Mouse (Mus musculus): ENCODE data around the gene Gm26602. TPM values are rescaled to one million over a fixed set of nuclear protein-coding genes. Genes with fewer than 3 reads are reported as not detected.
A peak's percentile ranks its signal among the peaks of the same experiment; 100 is the strongest.

Gene Gm26602
- polyA plus RNA-seq, 1 experiment from 2014 or later = 1.4 TPM

- no peak for DNase-seq (ENCODE audit: low spot score)
- Histone ChIP-seq H3K27me3 (ENCODE audit: insufficient read depth, poor library complexity, severe bottlenecking) (peaks cover 33% of the 10 kb centered on the region), H3K27ac (peak overlapping the region; percentile 99), H3K4me1 (peaks cover 52% of the 10 kb centered on the region), H3K36me3 (peaks cover 7% of the 10 kb centered on the region), H3K9me3 (no peaks in the 10 kb centered on the region), H3K4me3 (peak overlapping the region; percentile 99)
- 8% methylated on average over 15 of the region's 15 CpGs for WGBS
Measured at GRCm38 (mm10) chr10:79925785-79926490, 15.3 kb downstream of the Gm26602 start.

GRCm38 (mm10) chr10:79926491-79927323 lies 16.1 kb downstream of the Gm26602 start, which contains the start of gene Arid3a:
Gene Arid3a (plus strand): TSS chr10:79927043.
- peaks cover 52% of the 10 kb centered on the region for H3K4me1 ChIP-seq
- H3K9me3 ChIP-seq = no peaks in the 10 kb centered on the region
- peak within 1 kb of the TSS; percentile 99 for H3K27ac ChIP-seq
- peak; percentile 95 for DNase-seq (ENCODE audit: low spot score)
- whole genome bisulfite sequencing = under 1% methylated on average over 63 of the region's 63 CpGs
- peak within 1 kb of the TSS; percentile 99 for H3K4me3 ChIP-seq
- H3K27me3 ChIP-seq (ENCODE audit: insufficient read depth, poor library complexity, severe bottlenecking) = peaks cover 25% of the 10 kb centered on the region
- H3K36me3 ChIP-seq = peaks cover 15% of the 10 kb centered on the region

GRCm38 (mm10) chr10:79927324-79928029 lies 16.8 kb downstream of the Gm26602 start:
- DNase-seq (ENCODE audit: low spot score) = peak; percentile 86
- WGBS = 0% methylated on average over 54 of the region's 54 CpGs
- Histone ChIP-seq H3K27ac (peak overlapping the region; percentile 99), H3K4me3 (peak overlapping the region; percentile 99), H3K4me1 (peaks cover 58% of the 10 kb centered on the region), H3K27me3 (ENCODE audit: insufficient read depth, poor library complexity, severe bottlenecking) (peaks cover 18% of the 10 kb centered on the region), H3K9me3 (no peaks in the 10 kb centered on the region), H3K36me3 (peaks cover 23% of the 10 kb centered on the region)

GRCm38 (mm10) chr10:79928030-79928694 lies 17.5 kb downstream of the Gm26602 start:
- Histone ChIP-seq H3K4me1 (peaks cover 65% of the 10 kb centered on the region), H3K27me3 (ENCODE audit: insufficient read depth, poor library complexity, severe bottlenecking) (peaks cover 11% of the 10 kb centered on the region), H3K9me3 (no peaks in the 10 kb centered on the region), H3K4me3 (peak overlapping the region; percentile 99), H3K27ac (peak overlapping the region; percentile 99), H3K36me3 (peaks cover 30% of the 10 kb centered on the region)
- under 1% methylated on average over 29 of the region's 29 CpGs for WGBS
- DNase-seq (ENCODE audit: low spot score) = no peak

GRCm38 (mm10) chr10:79928907-79929701 lies 18.4 kb downstream of the Gm26602 start:
- Histone ChIP-seq H3K27ac (peak overlapping the region; percentile 99), H3K36me3 (peaks cover 39% of the 10 kb centered on the region), H3K27me3 (ENCODE audit: insufficient read depth, poor library complexity, severe bottlenecking) (peaks cover 1% of the 10 kb centered on the region), H3K9me3 (no peaks in the 10 kb centered on the region), H3K4me1 (peaks cover 74% of the 10 kb centered on the region), H3K4me3 (peak overlapping the region; percentile 99)
- WGBS = 14% methylated on average over 9 of the region's 9 CpGs
- DNase-seq (ENCODE audit: low spot score) = no peak

GRCm38 (mm10) chr10:79929967-79930825 lies 19.5 kb downstream of the Gm26602 start:
- peaks cover 83% of the 10 kb centered on the region for H3K4me1 ChIP-seq
- DNase-seq (ENCODE audit: low spot score) = no peak
- 89% methylated on average over 18 of the region's 18 CpGs for WGBS
- peaks cover 49% of the 10 kb centered on the region for H3K36me3 ChIP-seq
- peak overlapping the region; percentile 99 for H3K27ac ChIP-seq
- H3K9me3 ChIP-seq = no peaks in the 10 kb centered on the region
- no peaks in the 10 kb centered on the region for H3K27me3 ChIP-seq (ENCODE audit: insufficient read depth, poor library complexity, severe bottlenecking)
- peak overlapping the region; percentile 99 for H3K4me3 ChIP-seq

GRCm38 (mm10) chr10:79930826-79931186 lies 20.1 kb downstream of the Gm26602 start:
- no peak for DNase-seq (ENCODE audit: low spot score)
- peaks cover 83% of the 10 kb centered on the region for H3K4me1 ChIP-seq
- H3K4me3 ChIP-seq = peak overlapping the region; percentile 22; the same call in 1 of the 2 replicates
- 0 out of 2 replicates have a peak overlapping the region, but pooled peaks have one; percentile 32 for H3K27ac ChIP-seq
- H3K27me3 ChIP-seq (ENCODE audit: insufficient read depth, poor library complexity, severe bottlenecking) = no peaks in the 10 kb centered on the region
- H3K9me3 ChIP-seq = no peaks in the 10 kb centered on the region
- 91% methylated on average over 16 of the region's 16 CpGs for WGBS
- H3K36me3 ChIP-seq = peaks cover 56% of the 10 kb centered on the region

- H3K36me3 ChIP-seq = peaks cover 61% of the 10 kb centered on the region
- 83% methylated on average over 9 of the region's 9 CpGs for WGBS
- H3K27ac ChIP-seq = peak overlapping the region; percentile 75
- no peak for DNase-seq (ENCODE audit: low spot score)
- no peak overlapping the region for H3K4me3 ChIP-seq
- no peaks in the 10 kb centered on the region for H3K27me3 ChIP-seq (ENCODE audit: insufficient read depth, poor library complexity, severe bottlenecking)
- H3K4me1 ChIP-seq = peaks cover 83% of the 10 kb centered on the region
- no peaks in the 10 kb centered on the region for H3K9me3 ChIP-seq
Measured at GRCm38 (mm10) chr10:79931797-79932196, 21.1 kb downstream of the Gm26602 start.

- Histone ChIP-seq H3K4me3 (peak overlapping the region; percentile 39), H3K27me3 (ENCODE audit: insufficient read depth, poor library complexity, severe bottlenecking) (no peaks in the 10 kb centered on the region), H3K4me1 (peaks cover 90% of the 10 kb centered on the region), H3K9me3 (no peaks in the 10 kb centered on the region), H3K36me3 (peaks cover 71% of the 10 kb centered on the region), H3K27ac (peak overlapping the region; percentile 75)
- WGBS = 10% methylated on average over 8 of the region's 8 CpGs
- peak; percentile 89 for DNase-seq (ENCODE audit: low spot score)
Measured at GRCm38 (mm10) chr10:79932736-79933135, 22.1 kb downstream of the Gm26602 start.

GRCm38 (mm10) chr10:79933145-79933679 lies 22.6 kb downstream of the Gm26602 start:
- WGBS = 64% methylated on average over 9 of the region's 9 CpGs
- DNase-seq (ENCODE audit: low spot score) = no peak
- Histone ChIP-seq H3K4me3 (peak overlapping the region; percentile 39), H3K9me3 (no peaks in the 10 kb centered on the region), H3K27me3 (ENCODE audit: insufficient read depth, poor library complexity, severe bottlenecking) (no peaks in the 10 kb centered on the region), H3K36me3 (peaks cover 76% of the 10 kb centered on the region), H3K4me1 (peaks cover 95% of the 10 kb centered on the region), H3K27ac (peak overlapping the region; percentile 75)

GRCm38 (mm10) chr10:79933861-79934260 lies 23.2 kb downstream of the Gm26602 start:
- Histone ChIP-seq H3K9me3 (no peaks in the 10 kb centered on the region), H3K36me3 (peaks cover 82% of the 10 kb centered on the region), H3K4me3 (no peak overlapping the region), H3K27me3 (ENCODE audit: insufficient read depth, poor library complexity, severe bottlenecking) (no peaks in the 10 kb centered on the region), H3K27ac (peak overlapping the region; percentile 75), H3K4me1 (peaks cover 98% of the 10 kb centered on the region)
- WGBS = 81% methylated on average over 6 of the region's 6 CpGs
- no peak for DNase-seq (ENCODE audit: low spot score)

Measured in heart, embryonic 10.5 days (tissue).